Mouse (Mus musculus) megakaryocyte, embryonic 14.5 days (primary cell): Measurements from ENCODE around the gene Mknk1.

ENCODE experiments used
- FLI1 ChIP-seq: IDR thresholded peaks from 2 replicates; pipeline ENCODE4 v1.6.1; 2012; ENCODE audit warnings: low read length, inconsistent platforms, mixed read lengths
- GATA1 ChIP-seq: IDR thresholded peaks from 3 replicates; pipeline ENCODE4 v1.6.1; 2012; ENCODE audit warnings: mixed read lengths, low read length, inconsistent platforms, borderline replicate concordance

DNA sequence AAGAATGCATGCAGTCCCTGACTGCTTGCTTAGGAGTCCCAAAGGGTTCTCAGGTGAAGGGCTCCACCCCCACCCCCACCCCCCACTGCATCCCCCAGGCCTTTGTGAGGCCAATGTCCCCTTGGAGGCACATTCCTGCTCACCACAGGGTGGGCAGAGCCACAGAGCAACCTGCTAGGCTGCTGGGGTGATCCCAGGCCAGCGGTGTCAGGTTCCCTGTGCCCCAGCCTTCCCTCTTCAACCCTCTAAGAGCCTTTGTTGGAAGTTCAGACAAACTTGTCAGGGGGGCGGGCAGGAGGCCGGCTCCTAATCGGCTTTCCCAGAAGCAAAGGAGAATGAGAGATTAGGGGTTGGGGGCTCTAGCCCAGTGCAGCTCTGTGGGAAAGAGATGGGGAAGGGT lies 72.6 kb downstream of the Mknk1 start:
- TF ChIP-seq FLI1 (no peak), GATA1 (no peak)
